Mouse (Mus musculus) ovary, postnatal 14 days (tissue): ENCODE measurements at regions not wholly inside any gene's neighbourhood (a gene's known extent, or its start where the extent isn't known, plus 50 kb on each side); places are given as distances from the start of the nearest gene placed in this dataset.

Experiments
- DNase-seq: peaks from one replicate; pipeline ENCODE4 v3.0.0; 2022; ENCODE audit warnings: low spot score

GRCm38 (mm10) chr3:127985165-127985564 is 89.0 kb upstream of the Fam241a start:
- DNase-seq, result no peak

DNA sequence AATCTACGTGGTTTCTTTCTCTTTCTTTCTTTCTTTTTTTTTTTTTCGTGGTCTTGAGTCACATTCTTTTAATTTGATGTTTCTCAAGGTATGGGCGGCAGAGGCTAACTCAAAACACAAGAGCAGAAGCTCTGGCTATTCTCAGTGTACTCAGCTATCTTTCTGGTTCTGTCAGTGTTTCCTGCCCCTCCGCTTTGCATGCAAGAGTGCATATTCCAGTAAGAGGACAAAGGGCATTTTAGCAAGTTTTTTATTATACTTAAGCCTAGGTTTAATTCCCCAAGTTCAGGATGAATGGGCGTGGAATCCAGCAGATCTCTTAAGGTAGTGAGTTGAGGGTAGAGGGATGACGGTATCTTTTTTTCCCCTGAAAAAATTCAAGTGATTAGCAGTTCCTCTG is 81.1 kb upstream of the Fam241a start:
- no peak for DNase-seq

DNA sequence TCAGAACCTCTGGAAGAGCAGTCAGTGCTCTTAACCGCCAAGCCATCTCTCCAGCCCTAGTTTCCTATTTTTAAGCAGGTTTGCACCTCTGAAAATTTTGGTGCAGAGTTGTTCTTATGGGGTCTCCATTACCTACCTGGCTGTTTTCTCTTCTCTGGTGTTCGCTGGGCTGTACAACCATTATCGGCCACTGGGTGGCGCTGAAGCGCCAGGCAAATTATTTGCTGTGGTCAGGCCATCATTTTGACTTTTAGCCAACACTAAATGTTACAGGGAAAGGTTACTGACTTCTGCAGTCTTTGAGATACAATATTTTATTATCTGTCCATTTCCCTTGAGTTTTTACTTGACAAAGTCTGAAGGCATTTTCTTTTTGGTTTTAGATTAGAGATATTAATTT is 74.8 kb upstream of the Fam241a start:
- DNase-seq, result peak; percentile 64

GRCm38 (mm10) chr3:127967170-127967569 is 71.0 kb upstream of the Fam241a start:
- no peak for DNase-seq

GRCm38 (mm10) chr3:127966214-127966613 is 70.1 kb upstream of the Fam241a start:
- no peak for DNase-seq

DNA sequence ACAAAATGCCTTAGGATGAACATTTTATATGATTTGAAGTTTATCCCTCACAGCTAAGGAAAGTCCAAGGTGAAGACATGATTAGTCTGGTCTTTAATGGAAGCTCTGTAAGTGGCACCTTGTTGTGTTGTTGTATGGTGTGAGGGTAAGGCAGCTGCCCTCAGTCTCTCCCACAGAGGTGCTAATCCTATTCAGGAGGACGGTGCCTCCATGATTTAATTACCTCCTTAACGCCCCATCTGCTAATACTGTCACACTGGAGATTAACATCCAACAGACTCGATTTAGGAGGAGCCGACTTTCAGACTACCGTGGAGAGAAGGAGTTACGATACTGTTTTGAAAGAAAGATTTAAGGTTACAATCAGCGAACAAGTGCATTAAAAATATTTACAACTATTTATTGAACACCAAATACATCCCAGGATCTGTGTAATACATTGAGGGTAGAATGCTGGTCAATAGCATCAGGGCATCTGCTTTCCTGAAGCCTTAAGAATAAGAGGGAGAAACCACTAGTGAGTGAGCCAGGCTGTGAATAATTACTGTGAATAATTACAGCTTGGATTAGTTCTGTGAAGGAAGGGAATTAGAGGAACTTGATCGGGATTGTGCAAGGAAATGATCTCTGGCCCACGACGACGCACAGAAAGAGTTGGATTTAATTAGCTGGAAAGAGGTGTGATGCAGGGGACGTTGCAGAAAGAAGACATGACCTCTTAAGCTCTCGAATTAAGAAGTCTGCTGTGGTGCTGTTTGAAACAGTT is 63.0 kb upstream of the Fam241a start:
- no peak for DNase-seq

DNA sequence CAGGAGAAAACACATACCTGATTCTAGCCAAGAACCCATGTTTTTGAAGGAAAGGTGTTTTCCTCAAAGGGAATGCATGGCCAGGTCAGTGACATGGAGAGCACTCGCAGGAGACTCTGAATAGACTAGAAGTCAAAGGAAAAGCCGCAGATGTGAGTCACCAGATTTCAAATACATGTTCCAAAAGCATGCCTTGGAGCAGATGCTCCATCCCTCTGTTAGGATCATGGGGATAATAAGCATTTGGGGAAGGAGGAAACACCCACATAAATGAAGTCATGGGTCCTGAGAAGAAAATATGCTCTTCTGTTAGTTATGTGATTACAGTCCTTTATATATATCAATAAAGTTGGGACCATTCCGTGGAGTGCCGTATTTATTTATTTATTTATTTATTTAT is 58.7 kb upstream of the Fam241a start:
- DNase-seq, result no peak

- DNase-seq, result no peak
These were observed 57.5 kb upstream of the Fam241a start for GRCm38 (mm10) chr3:127953610-127954009.

GRCm38 (mm10) chr3:127948898-127949620 is 52.9 kb upstream of the Fam241a start:
- DNase-seq, result peak; percentile 31

GRCm38 (mm10) chr3:127948326-127948725 is 52.2 kb upstream of the Fam241a start:
- no peak for DNase-seq
